Mouse (Mus musculus): ENCODE measurements at regions not wholly inside any gene's neighbourhood (a gene's known extent, or its start where the extent isn't known, plus 50 kb on each side); places are given as distances from the start of the nearest gene placed in this dataset.

GRCm38 (mm10) chr17:54214804-54215203 is 84.0 kb downstream of the Slc5a7 start:
- no peak for DNase-seq (ENCODE audit: low read depth)

GRCm38 (mm10) chr17:54201710-54202109 is 97.1 kb downstream of the Slc5a7 start:
- DNase-seq (ENCODE audit: low read depth): no peak

- DNase-seq (ENCODE audit: low read depth): no peak
Observed at GRCm38 (mm10) chr17:54192231-54192573, 106.6 kb downstream of the Slc5a7 start.

GRCm38 (mm10) chr17:54191526-54192230 is 107.2 kb downstream of the Slc5a7 start:
- no peak for DNase-seq (ENCODE audit: low read depth)

- no peak for DNase-seq (ENCODE audit: low read depth)
Observed at GRCm38 (mm10) chr17:54188997-54189553, 109.8 kb downstream of the Slc5a7 start.

GRCm38 (mm10) chr17:54182073-54182472 is 116.8 kb downstream of the Slc5a7 start:
- DNase-seq (ENCODE audit: low read depth): no peak

GRCm38 (mm10) chr17:54180563-54180962 is 118.3 kb downstream of the Slc5a7 start:
- no peak for DNase-seq (ENCODE audit: low read depth)

- no peak for DNase-seq (ENCODE audit: low read depth)
Observed at GRCm38 (mm10) chr17:54170762-54171161, 128.1 kb downstream of the Slc5a7 start.

GRCm38 (mm10) chr17:54168039-54168438 is 130.8 kb downstream of the Slc5a7 start:
- DNase-seq (ENCODE audit: low read depth): no peak

- DNase-seq (ENCODE audit: low read depth): no peak
Observed at GRCm38 (mm10) chr17:54162383-54162782, 136.5 kb downstream of the Slc5a7 start.

- peak; percentile 8 for DNase-seq (ENCODE audit: low read depth)
Observed at GRCm38 (mm10) chr17:54158753-54159152, 140.1 kb downstream of the Slc5a7 start.

GRCm38 (mm10) chr17:54158330-54158729 is 140.5 kb downstream of the Slc5a7 start:
- DNase-seq (ENCODE audit: low read depth): no peak

GRCm38 (mm10) chr17:54155801-54156200 is 143.0 kb downstream of the Slc5a7 start:
- DNase-seq (ENCODE audit: low read depth): no peak

GRCm38 (mm10) chr17:54154536-54154935 is 144.3 kb downstream of the Slc5a7 start:
- DNase-seq (ENCODE audit: low read depth): no peak

Measured in fibroblast of lung, adult 2 months (primary cell).